Mouse (Mus musculus) megakaryocyte-erythroid progenitor cell, adult 5-6 weeks (primary cell): ENCODE results near the gene Tsks. TPM values are rescaled to one million over a fixed set of nuclear protein-coding genes. Genes with fewer than 3 reads are reported as not detected.

Source experiments
- ATAC-seq: replicated peaks from 2 replicates; pipeline ENCODE4 v1.8.0; 2016; ENCODE audit warnings: mild to moderate bottlenecking, inconsistent platforms; ENCODE audit not compliant: severe bottlenecking, poor library complexity, low FRiP score, low TSS enrichment
- total RNA-seq, 2 experiments: library from RNA; stranded (forward) in 1 of 2; stranded (reverse) in 1 of 2; fragments of 200-1000, 215-1000 nt in 1 of 2; fragments of >200 nt in 1 of 2; fragmentation: Nextera tagmentation in 1 of 2; gene quantifications; 2 replicates each; pipeline ENCODE4 v1.2.3; 2014 to 2017

Gene Tsks
- total RNA-seq, 2 experiments from 2014 or later: not detected

- peak; percentile 62 for ATAC-seq
Measured at GRCm38 (mm10) chr7:44970231-44970691, 27.3 kb downstream of the Tsks start.

DNA sequence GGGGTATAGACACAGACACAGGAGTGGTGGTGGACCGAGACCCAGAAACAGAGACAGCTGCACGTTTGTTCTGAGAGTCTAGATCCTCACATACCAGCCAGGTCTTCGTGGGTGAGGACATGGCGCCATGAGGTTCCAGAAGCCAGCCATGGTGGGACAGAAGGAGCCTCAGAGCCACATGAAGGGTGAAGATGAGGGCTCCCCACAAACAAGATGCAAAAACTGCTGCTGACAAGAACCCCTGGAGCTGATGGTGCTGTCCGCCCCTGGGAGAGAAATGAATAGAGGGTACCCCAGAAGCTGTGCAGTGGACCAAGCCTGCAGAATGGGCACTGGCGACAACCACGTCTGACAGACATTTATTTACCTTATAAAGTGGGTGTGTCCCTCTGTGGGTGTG lies 28.1 kb downstream of the Tsks start:
- ATAC-seq: no peak

- no peak for ATAC-seq
Measured at GRCm38 (mm10) chr7:44973415-44974130, 30.6 kb downstream of the Tsks start.

DNA sequence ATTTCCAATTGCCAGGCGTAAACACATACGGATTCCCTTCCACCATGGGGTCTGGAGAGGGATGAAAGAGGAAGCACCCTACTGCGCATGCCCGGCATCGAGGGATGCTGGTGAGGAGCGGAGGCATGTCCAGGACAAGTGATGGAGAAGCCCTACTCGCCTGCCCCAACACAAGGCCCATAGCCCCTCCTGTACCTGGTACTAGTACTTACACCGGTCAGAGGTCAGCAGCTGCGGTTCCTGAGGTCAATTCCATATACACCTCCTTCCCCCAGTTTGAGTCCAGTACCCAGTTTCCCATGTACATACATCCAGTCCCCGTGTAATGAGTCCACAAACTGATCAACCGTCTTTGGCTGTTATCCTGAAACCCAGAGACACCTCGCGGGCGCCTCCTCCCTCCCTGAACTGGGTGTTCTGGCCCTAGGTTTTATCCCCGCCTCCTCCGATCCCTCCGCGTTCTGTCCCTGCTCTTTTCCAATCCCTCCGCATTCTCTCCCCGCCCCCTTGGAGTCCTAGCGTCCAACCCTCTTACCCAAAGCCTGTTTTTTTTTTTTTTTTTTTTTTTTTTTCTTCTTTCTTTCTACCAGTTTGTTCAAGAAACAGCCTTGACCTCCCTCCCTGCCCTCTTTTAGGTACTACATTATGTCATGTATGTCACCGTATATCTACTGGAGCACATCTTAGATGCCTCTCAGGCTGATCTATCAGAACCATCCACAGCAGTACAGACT lies 31.5 kb downstream of the Tsks start, which contains the start of gene Cpt1c:
Cpt1c (minus strand) TSS at position 469 of the 734 bp plus-strand sequence.
- ATAC-seq: peak; percentile 72

DNA sequence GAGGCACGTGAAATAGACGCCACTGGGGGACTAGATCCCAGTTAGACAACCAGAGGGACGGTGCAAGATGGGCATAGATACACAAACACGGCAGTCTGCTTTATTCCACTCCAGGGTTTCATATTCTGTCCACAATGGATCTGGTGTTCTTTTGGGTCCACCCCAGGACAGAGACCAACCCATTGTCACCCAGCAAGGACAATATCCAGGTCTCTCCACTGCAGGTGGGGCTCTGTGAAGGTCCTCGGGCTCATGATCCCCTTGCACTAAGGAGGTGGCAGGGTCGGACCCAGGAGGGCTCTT lies 32.1 kb downstream of the Tsks start:
- no peak for ATAC-seq

GRCm38 (mm10) chr7:44978300-44978699 lies 35.3 kb downstream of the Tsks start:
- no peak for ATAC-seq

GRCm38 (mm10) chr7:44981539-44981938 lies 38.5 kb downstream of the Tsks start:
- no peak for ATAC-seq

GRCm38 (mm10) chr7:44983085-44983484 lies 40.1 kb downstream of the Tsks start:
- ATAC-seq: 0 out of 2 replicates have a peak, but pooled peaks have one; percentile 28

DNA sequence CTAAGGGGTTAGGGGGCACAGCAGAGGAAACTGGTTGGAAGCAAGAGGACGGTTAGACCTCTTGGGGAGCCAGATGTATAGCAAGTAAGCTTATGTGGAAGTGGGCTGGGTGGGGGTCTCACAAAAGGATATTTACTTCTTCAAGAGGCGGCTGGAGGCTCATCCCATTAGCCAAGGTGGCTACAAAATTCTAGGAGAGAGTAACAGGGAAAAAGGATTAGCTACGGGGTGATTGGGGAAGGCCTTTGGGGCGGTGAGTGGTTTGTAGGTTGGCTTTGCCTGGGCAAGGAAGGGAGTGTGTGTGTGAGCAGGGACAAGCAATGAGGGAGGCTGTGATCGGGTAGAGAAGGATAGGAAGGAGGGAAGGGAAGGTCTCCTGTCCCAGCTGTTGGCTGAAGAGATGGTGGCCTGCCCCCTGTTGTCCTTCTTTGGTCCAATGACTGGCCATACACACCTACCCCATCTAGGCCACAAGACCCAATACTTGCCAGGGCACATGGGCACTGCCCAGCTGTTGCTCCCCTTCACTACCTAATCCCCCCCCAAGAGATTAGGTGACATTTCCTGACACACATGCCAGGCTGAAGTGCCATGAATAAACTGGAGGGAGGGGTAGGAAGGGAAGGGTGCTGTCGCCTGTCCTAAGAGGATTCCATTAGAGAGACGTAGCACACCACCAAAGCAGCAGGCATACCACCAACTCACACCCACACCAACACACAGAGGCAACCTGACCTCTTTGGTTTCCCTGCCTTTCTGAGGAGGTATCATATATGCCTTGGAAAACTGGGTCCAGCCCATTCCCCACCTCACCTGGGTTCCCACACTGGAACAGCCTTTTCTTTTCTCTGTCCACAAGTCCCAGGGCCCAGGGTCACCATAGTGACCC lies 41.2 kb downstream of the Tsks start:
- no peak for ATAC-seq

GRCm38 (mm10) chr7:44984833-44985164 lies 41.8 kb downstream of the Tsks start:
- no peak for ATAC-seq

DNA sequence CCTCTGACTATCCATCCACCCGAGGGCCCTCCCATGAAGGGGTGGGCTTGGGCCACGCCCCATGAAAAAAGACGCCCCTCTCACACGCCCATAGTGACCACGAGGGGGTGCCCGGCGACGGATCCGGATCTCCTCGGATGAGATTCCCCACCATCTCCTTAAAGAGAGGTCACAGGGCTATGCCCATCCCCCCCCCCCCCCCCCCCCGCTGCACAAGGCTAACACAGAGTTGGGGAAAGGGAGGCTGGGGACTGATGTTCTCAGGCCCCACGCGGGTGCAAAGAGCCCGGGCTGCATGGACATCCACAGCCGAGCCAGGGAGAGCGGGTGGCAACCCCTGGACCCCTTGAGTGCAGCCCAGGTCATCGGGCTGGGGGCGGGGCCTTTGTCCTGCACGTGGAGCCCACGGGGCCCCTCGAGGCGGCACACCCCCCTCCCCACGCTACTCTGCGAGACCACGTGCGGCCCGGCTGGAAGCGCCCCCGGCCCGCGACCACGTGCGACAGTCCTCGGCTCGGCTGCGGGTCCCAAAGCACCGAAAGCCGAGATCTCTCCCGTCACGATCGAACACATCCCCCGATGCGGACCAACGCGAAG lies 42.7 kb downstream of the Tsks start:
- ATAC-seq: no peak

GRCm38 (mm10) chr7:44986192-44986878 lies 43.3 kb downstream of the Tsks start, which contains the start of gene Prmt1:
Gene Prmt1, minus strand, starts transcription at chr7:44986568.
- peak; percentile 89 for ATAC-seq

DNA sequence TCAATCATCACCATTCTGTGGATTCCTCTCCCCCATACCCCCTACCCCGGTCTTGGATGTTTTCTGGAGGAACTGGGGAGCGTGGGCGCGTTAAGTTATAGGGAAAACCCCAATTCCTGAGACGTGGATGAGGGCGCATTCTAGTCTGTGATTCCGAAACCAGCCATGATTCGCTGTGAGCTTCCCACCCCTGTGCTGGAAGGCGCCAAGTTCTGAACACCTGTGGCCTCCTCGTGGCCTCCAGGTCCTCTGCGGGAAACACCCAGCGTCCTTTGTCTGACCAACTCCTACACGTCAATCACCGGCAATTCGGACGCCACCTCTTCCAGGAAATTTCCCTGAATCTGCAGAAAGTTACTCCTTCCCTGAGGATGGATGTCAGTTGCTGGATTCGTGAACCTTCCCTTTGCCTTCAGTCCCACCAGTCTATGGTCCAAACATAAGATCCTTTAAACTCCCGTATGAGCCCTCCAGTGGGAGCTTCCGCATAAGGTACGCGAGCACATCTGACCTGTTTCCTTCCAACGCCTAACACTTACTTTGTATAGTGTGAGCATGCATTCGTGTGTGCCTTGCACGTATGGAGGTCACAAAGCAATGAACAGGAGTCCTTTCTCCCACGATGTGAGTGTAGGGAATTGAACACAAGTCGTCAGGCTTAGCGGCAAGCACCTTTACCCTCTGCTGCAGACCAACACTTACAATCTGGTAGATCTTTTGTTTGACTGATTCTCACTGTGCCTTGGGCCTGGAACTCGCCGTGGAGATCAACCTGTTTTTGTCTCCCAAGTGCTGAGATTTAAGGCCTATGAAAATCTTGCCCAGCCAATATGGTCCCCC lies 44.1 kb downstream of the Tsks start:
- ATAC-seq: peak; percentile 22

DNA sequence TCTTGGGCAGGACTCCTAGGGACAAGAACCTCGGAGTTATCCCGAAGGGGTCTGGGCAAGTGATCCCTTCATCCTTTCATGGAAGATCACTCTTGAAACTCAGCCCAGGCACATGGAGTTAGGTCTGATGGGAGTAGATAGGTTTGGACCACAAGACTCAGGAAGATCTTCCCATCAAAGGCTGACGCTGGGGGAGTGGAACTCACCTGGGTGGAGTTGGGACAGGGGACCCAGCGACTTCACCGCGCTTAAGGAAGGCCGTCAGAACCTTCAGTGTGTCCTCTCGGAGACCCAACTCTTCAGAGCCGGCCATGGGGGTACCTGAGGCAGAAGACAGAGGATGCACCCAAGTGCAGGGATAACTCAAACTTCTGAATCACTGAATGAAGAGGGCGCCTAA lies 53.7 kb downstream of the Tsks start:
- ATAC-seq: no peak

GRCm38 (mm10) chr7:44997231-44997939 lies 54.4 kb downstream of the Tsks start, which contains the start of gene Irf3:
Gene Irf3, plus strand, starts transcription at chr7:44997648.
- peak; percentile 91 for ATAC-seq

DNA sequence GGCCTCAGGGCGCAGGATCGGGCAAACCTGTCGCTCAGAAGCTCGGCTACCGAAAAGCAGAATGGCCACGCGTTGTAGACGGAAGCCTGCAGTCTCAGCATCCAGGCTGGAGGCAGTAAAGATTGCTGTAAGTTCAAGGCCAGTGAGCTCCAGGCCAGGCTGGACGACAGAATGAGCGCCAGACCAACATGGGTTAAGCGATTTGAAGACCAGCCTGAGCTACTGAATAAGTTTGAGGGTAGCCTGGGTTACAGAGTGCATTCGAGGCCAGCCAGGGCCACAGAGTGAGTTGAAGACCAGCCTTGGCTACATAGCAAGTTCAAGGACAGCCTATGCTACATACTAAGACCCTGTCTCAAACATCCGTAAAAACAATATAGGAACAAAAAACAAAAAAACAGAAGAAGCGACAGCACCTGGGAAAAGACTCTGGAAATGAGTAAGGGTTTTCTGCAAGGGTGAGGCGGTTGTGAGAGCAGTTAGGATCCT lies 55.0 kb downstream of the Tsks start:
- no peak for ATAC-seq

- ATAC-seq: peak; percentile 18; the same call in 1 of the 2 replicates
Measured at GRCm38 (mm10) chr7:44998501-44998955, 55.5 kb downstream of the Tsks start, which contains the start of gene Bcl2l12. Gene Bcl2l12, minus strand, starts transcription at chr7:44998712.
